Mouse (Mus musculus): ENCODE data around the gene Gm42906. TPM values are rescaled to one million over a fixed set of nuclear protein-coding genes. Genes with fewer than 3 reads are reported as not detected.

Gm42906 gene
- polyA plus RNA-seq, 1 experiment from 2014 or later: not detected

DNA sequence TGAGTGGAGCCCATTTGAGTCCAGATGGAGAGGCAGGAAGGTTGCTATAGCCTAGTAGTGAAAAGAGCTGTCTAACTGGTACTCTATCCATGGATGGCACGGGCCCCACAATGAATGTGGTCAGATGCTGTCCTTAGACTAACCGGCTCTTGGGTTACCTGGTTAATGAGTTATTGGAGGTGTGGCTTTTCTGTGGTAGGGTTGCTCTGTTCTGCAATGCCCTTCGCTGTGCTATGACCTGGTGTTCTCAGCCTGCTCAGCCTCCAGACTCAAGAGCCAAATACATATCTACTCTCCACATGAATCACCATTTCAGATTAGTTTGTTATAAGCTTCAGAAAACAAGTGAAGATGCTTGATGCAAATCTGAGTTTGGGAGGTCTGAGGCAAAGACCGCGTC lies 385.1 kb downstream of the Gm42906 start:
- H3K4me2 ChIP-seq (ENCODE audit: low read length): no peak overlapping the region
- WGBS: 93% methylated on average over 5 of the region's 5 CpGs
- H3K4me3 ChIP-seq (ENCODE audit: control insufficient read depth in 1 of 2, insufficient read depth in 1 of 2, low read depth in 1 of 2, low read length in 2 of 2): no peak overlapping the region
- peaks cover 0 to 3% of the 10 kb centered on the region in 2 experiments; a peak in 1 of 4 replicates for H3K4me1 ChIP-seq (ENCODE audit: control insufficient read depth in 2 of 2, insufficient read depth in 2 of 2, low read length in 2 of 2)
- no peaks in the 10 kb centered on the region for H3K9me3 ChIP-seq (ENCODE audit: control insufficient read depth, low read length)
- H3K27me3 ChIP-seq (ENCODE audit: control insufficient read depth, insufficient read depth, low read length): no peaks in the 10 kb centered on the region
- ATAC-seq (ENCODE audit: insufficient number of reproducible peaks, insufficient read depth, low FRiP score, low read depth): no peak
- H3K27ac ChIP-seq (replicated peaks in 1 of 2; ENCODE audit: control insufficient read depth in 1 of 2, insufficient read depth in 1 of 2, low read depth in 2 of 2, low read length in 2 of 2): no peak overlapping the region
- no peak overlapping the region for H3K9ac ChIP-seq (ENCODE audit: low read length)
- peaks cover 31% of the 10 kb centered on the region for H3K36me3 ChIP-seq (ENCODE audit: control insufficient read depth, insufficient read depth, low read length)

DNA sequence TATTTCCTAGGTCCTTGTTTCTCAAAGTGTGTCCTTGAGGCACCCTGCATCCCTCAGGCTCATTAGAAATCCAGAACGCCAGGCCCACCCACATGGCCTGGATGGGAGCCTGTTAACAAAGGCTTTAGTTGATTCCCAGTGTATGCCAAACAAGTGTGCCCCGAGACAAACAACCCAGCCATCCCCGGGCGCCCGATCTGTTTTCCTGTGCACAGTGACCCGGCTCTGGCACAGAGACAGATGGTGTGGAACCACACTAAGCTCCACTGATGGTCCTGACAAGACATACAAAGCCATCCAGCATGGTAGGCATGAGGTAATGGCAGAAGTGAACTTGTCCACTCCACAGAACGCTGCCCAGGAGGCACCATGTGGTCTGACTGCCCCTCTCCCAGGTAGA lies 390.1 kb downstream of the Gm42906 start:
- Histone ChIP-seq H3K27me3 (ENCODE audit: control insufficient read depth, insufficient read depth, low read length) (no peaks in the 10 kb centered on the region), H3K27ac (replicated peaks in 1 of 2; ENCODE audit: control insufficient read depth in 1 of 2, insufficient read depth in 1 of 2, low read depth in 2 of 2, low read length in 2 of 2) (no peak overlapping the region), H3K4me3 (ENCODE audit: control insufficient read depth in 1 of 2, insufficient read depth in 1 of 2, low read depth in 1 of 2, low read length in 2 of 2) (no peak overlapping the region), H3K4me1 (ENCODE audit: control insufficient read depth in 2 of 2, insufficient read depth in 2 of 2, low read length in 2 of 2) (peaks cover 0 to 2% of the 10 kb centered on the region in 2 experiments; a peak in 2 of 4 replicates), H3K36me3 (ENCODE audit: control insufficient read depth, insufficient read depth, low read length) (peaks cover 15% of the 10 kb centered on the region), H3K9me3 (ENCODE audit: control insufficient read depth, low read length) (peaks cover 5% of the 10 kb centered on the region; the same call in 1 of the 2 replicates), H3K4me2 (ENCODE audit: low read length) (no peak overlapping the region), H3K9ac (ENCODE audit: low read length) (no peak overlapping the region)
- no peak for ATAC-seq (ENCODE audit: insufficient number of reproducible peaks, insufficient read depth, low FRiP score, low read depth)
- 90% methylated on average over 7 of the region's 7 CpGs for WGBS

DNA sequence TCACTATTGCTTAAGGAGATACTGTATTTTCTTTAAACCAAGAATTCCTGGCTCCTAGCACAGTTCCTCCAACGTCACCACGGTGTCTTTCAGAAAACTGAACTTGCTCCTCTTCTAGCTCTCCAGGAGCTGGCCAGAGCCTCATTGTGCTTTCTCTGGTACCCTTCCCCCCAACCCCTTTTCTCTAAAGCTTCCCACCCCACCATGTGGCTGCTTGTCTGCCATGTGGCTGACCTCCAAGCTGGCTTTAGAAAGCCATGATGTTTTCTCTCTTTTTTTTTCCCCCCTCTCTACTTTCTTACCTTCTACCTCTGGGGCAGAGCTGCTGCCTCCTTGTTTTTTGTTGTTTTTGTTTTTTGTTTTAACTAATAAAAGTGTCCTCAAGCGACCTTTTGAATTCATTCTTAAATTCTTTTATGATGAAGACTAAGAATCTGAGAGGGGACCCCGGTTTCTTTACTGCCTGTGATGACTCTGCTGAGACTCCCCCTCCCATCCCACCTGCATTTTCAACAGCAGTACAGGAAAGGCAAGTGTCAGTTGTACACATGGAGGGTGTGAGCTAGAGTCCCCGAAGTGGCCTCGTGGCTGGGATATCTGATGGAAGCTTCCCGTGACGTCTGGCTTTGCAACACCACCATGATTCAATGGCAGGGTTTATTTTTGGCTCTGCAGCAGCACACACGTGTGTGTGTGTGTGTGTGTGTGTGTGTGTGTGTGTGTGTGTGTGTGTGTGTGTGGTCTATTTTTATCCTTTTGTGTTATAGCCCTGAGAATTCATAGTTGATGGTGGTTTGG lies 393.0 kb downstream of the Gm42906 start:
- H3K9me3 ChIP-seq (ENCODE audit: control insufficient read depth, low read length): peaks cover 5% of the 10 kb centered on the region; the same call in 1 of the 2 replicates
- H3K4me2 ChIP-seq (ENCODE audit: low read length): no peak overlapping the region
- no peak overlapping the region for H3K27ac ChIP-seq (replicated peaks in 1 of 2; ENCODE audit: control insufficient read depth in 1 of 2, insufficient read depth in 1 of 2, low read depth in 2 of 2, low read length in 2 of 2)
- no peaks in the 10 kb centered on the region for H3K27me3 ChIP-seq (ENCODE audit: control insufficient read depth, insufficient read depth, low read length)
- WGBS: 38% methylated on average over 9 of the region's 9 CpGs
- no peak overlapping the region for H3K4me3 ChIP-seq (ENCODE audit: control insufficient read depth in 1 of 2, insufficient read depth in 1 of 2, low read depth in 1 of 2, low read length in 2 of 2)
- peaks cover 0 to 2% of the 10 kb centered on the region in 2 experiments; a peak in 2 of 4 replicates for H3K4me1 ChIP-seq (ENCODE audit: control insufficient read depth in 2 of 2, insufficient read depth in 2 of 2, low read length in 2 of 2)
- no peak overlapping the region for H3K9ac ChIP-seq (ENCODE audit: low read length)
- ATAC-seq (ENCODE audit: insufficient number of reproducible peaks, insufficient read depth, low FRiP score, low read depth): no peak
- H3K36me3 ChIP-seq (ENCODE audit: control insufficient read depth, insufficient read depth, low read length): peaks cover 3% of the 10 kb centered on the region; the same call in 1 of the 2 replicates

DNA sequence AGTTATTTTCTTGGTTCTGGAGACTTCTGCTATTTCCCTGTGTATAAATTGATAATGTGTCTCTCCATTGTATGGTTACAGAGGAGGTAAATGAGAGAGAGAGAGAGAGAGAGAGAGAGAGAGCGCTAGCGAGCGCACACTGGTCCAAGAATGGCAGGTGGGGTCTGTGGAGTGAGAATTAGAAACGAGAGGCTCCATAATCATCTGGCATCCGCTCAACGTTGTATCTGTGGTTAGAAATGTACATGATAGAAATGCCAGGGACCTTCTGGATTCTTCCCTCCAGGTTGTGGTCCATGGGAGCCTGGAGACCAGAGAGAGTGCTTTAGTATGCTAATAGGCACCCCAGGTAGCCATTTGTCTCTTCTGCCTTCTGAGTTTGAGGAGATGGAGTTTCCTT lies 399.1 kb downstream of the Gm42906 start:
- 74% methylated on average over 6 of the region's 6 CpGs for WGBS
- H3K27ac ChIP-seq (replicated peaks in 1 of 2; ENCODE audit: control insufficient read depth in 1 of 2, insufficient read depth in 1 of 2, low read depth in 2 of 2, low read length in 2 of 2): no peak overlapping the region
- H3K9me3 ChIP-seq (ENCODE audit: control insufficient read depth, low read length): peaks cover 5% of the 10 kb centered on the region; the same call in 1 of the 2 replicates
- H3K36me3 ChIP-seq (ENCODE audit: control insufficient read depth, insufficient read depth, low read length): no peaks in the 10 kb centered on the region
- ATAC-seq (ENCODE audit: insufficient number of reproducible peaks, insufficient read depth, low FRiP score, low read depth): no peak
- H3K9ac ChIP-seq (ENCODE audit: low read length): no peak overlapping the region
- H3K4me2 ChIP-seq (ENCODE audit: low read length): no peak overlapping the region
- no peak overlapping the region for H3K4me3 ChIP-seq (ENCODE audit: control insufficient read depth in 1 of 2, insufficient read depth in 1 of 2, low read depth in 1 of 2, low read length in 2 of 2)
- no peaks in the 10 kb centered on the region for H3K27me3 ChIP-seq (ENCODE audit: control insufficient read depth, insufficient read depth, low read length)
- H3K4me1 ChIP-seq (ENCODE audit: control insufficient read depth in 2 of 2, insufficient read depth in 2 of 2, low read length in 2 of 2): no peaks in the 10 kb centered on the region

DNA sequence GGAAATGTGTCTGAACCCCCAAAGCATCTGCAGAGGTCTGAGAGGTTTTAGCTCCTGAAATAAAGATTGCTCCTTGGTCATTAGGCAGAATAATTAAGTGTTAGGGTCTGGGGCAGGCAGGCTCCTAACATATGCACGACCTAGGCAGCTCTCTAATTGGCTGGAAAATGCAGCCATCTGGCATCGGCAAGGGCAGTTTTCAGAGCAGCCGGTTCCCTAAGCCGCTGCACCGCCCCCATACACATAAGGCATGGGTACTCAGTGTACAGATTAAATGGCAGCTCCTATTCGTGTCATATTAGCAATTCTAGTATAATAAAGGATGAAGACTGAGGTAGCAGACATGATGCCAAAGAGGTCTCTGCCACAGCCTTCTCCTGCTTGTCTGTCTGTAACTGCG lies 400.8 kb downstream of the Gm42906 start:
- Histone ChIP-seq H3K9ac (ENCODE audit: low read length) (no peak overlapping the region), H3K4me1 (ENCODE audit: control insufficient read depth in 2 of 2, insufficient read depth in 2 of 2, low read length in 2 of 2) (peaks cover 5% of the 10 kb centered on the region in 2 experiments; a peak in 3 of 4 replicates), H3K27ac (replicated peaks in 1 of 2; ENCODE audit: control insufficient read depth in 1 of 2, insufficient read depth in 1 of 2, low read depth in 2 of 2, low read length in 2 of 2) (no peak overlapping the region), H3K4me3 (ENCODE audit: control insufficient read depth in 1 of 2, insufficient read depth in 1 of 2, low read depth in 1 of 2, low read length in 2 of 2) (no peak overlapping the region), H3K4me2 (ENCODE audit: low read length) (no peak overlapping the region), H3K27me3 (ENCODE audit: control insufficient read depth, insufficient read depth, low read length) (no peaks in the 10 kb centered on the region), H3K9me3 (ENCODE audit: control insufficient read depth, low read length) (no peaks in the 10 kb centered on the region), H3K36me3 (ENCODE audit: control insufficient read depth, insufficient read depth, low read length) (no peaks in the 10 kb centered on the region)
- no peak for ATAC-seq (ENCODE audit: insufficient number of reproducible peaks, insufficient read depth, low FRiP score, low read depth)
- WGBS: 57% methylated on average over 7 of the region's 7 CpGs

DNA sequence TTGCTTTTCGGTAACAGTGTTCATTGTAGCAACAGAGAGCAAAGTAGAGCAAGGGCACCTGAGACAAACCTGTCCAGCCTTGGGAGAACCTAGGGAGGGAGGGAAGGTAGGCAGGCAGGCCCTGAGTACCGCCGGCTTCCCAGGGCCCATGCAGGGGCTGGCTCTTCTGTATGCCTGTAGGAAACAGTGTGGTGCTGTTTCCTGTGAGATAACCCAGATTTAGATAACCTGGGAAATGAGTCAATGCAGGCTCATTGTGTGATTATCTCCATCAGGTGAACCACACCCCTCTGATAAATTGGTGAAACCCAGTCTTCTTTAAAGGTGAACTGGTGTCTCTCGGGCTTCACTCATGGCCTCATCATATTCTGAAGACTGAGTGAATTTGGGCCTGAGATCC lies 401.9 kb downstream of the Gm42906 start:
- Histone ChIP-seq H3K4me1 (ENCODE audit: control insufficient read depth in 2 of 2, insufficient read depth in 2 of 2, low read length in 2 of 2) (peaks cover 5% of the 10 kb centered on the region in 2 experiments; a peak in 3 of 4 replicates), H3K36me3 (ENCODE audit: control insufficient read depth, insufficient read depth, low read length) (no peaks in the 10 kb centered on the region), H3K27me3 (ENCODE audit: control insufficient read depth, insufficient read depth, low read length) (no peaks in the 10 kb centered on the region), H3K9me3 (ENCODE audit: control insufficient read depth, low read length) (no peaks in the 10 kb centered on the region), H3K9ac (ENCODE audit: low read length) (no peak overlapping the region), H3K4me3 (ENCODE audit: control insufficient read depth in 1 of 2, insufficient read depth in 1 of 2, low read depth in 1 of 2, low read length in 2 of 2) (no peak overlapping the region), H3K27ac (replicated peaks in 1 of 2; ENCODE audit: control insufficient read depth in 1 of 2, insufficient read depth in 1 of 2, low read depth in 2 of 2, low read length in 2 of 2) (no peak overlapping the region), H3K4me2 (ENCODE audit: low read length) (no peak overlapping the region)
- 73% methylated on average over 4 of the region's 4 CpGs for WGBS
- ATAC-seq (ENCODE audit: insufficient number of reproducible peaks, insufficient read depth, low FRiP score, low read depth): no peak

DNA sequence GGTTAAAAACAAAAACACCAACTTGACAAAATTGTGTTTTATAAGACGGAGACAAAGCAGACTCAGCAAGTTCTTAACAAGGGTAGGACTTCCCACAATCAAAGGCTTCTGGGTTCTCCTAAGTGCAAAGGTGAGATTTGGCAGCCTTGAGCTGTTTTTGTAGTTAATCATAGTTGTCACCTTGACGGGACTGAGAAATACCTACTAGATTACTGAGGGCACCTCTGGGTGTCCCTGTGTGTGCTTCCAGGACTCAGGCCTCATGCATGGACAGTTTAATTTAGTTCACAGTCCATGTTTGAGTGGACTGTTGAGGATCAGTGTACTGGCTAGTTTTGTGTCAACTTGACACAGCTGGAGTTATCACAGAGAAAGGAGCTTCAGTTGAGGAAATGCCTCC lies 403.5 kb downstream of the Gm42906 start:
- no peaks in the 10 kb centered on the region for H3K36me3 ChIP-seq (ENCODE audit: control insufficient read depth, insufficient read depth, low read length)
- H3K9ac ChIP-seq (ENCODE audit: low read length): no peak overlapping the region
- H3K27ac ChIP-seq (replicated peaks in 1 of 2; ENCODE audit: control insufficient read depth in 1 of 2, insufficient read depth in 1 of 2, low read depth in 2 of 2, low read length in 2 of 2): no peak overlapping the region
- peaks cover 5 to 8% of the 10 kb centered on the region in 2 experiments for H3K4me1 ChIP-seq (ENCODE audit: control insufficient read depth in 2 of 2, insufficient read depth in 2 of 2, low read length in 2 of 2)
- no peaks in the 10 kb centered on the region for H3K9me3 ChIP-seq (ENCODE audit: control insufficient read depth, low read length)
- H3K4me2 ChIP-seq (ENCODE audit: low read length): no peak overlapping the region
- 67% methylated on average over 2 of the region's 2 CpGs for WGBS
- H3K27me3 ChIP-seq (ENCODE audit: control insufficient read depth, insufficient read depth, low read length): no peaks in the 10 kb centered on the region
- no peak overlapping the region for H3K4me3 ChIP-seq (ENCODE audit: control insufficient read depth in 1 of 2, insufficient read depth in 1 of 2, low read depth in 1 of 2, low read length in 2 of 2)
- no peak for ATAC-seq (ENCODE audit: insufficient number of reproducible peaks, insufficient read depth, low FRiP score, low read depth)
